Mouse (Mus musculus) gastrocnemius, postnatal 25 days (tissue): ENCODE results near the gene Sned1. TPM values are rescaled to one million over a fixed set of nuclear protein-coding genes. Genes with fewer than 3 reads are reported as not detected.
"Not testable (repeated sequence)": the region's sequence is repeated elsewhere in the genome, so short reads cannot be mapped to it uniquely, and the experiment has no call there.

ENCODE experiments used
- DNase-seq: peaks from one replicate; pipeline ENCODE4 v3.0.0; 2022
- long read RNA-seq, 2 experiments: library from polyadenylated mRNA; stranded (forward); transcript quantifications; one replicate each; pipeline ENCODE4 v2.0.0; 2021
- total RNA-seq, 2 experiments: library from RNA; stranded (reverse); gene quantifications; 1 replicate in 1 of 2; 2 replicates in 1 of 2; pipeline ENCODE4 v1.2.3; 2021

The Sned1 gene
- total RNA-seq, result 1 to 10 TPM; 4.6 to 8.0 TPM
- long read RNA-seq, experiment 1, full-length matches to known transcripts, result 1 of 1 reads
- long read RNA-seq, experiment 1, partial matches to known transcripts, result 0 of 1 reads
- long read RNA-seq, experiment 1, other reads (novel, unspliced or antisense), result 0 of 1 reads
- long read RNA-seq, experiment 2, partial matches to known transcripts, result 0 of 1 reads
- long read RNA-seq, experiment 2, other reads (novel, unspliced or antisense), result 1 of 1 reads

DNA sequence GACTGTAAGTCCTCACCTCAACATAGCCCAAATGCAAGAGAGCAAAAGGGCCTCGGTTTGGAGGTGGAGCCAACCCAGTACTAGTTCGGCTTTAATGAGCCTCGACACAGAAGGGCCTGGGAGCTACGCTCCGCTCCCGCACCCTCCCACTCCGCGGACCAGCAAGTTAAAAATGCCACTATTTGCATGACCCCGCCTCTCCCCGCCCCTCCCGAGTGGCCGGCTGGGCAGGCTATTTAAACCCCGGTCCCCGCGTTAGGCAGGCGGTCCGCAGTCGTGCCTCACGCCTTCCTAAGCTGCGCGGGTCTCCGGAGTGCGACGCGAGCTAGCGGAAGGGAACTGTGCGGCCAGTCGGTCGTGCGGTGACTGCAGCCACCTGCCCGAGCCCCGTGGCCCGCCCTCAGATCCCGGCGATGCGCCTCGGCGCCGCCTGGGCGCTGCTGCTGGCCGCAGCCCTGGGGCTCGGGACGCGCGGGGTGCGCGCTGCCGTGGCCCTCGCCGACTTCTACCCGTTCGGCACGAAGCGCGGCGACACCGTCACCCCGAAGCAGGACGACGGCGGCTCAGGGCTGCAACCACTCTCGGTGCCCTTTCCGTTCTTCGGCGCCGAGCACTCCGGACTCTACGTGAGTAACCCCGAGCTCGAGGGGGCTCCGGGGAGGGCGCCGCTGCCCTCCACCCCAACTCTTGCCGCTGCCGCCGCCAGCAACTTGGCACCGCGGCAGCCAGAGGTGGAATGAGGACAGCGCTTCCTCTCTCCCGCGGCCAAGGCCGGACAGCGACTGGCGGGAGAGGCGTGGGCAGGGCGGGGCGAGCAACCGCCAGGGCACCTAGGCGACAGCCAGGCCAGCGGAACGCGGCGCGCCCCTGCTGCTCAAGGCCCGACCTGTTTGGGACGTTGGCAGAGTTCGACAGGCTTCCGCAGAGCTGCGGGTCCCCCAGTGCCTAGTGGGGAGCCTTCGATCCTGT, at the start of gene Sned1:
Gene Sned1, plus strand, starts transcription at position 266 of the 969 bp plus-strand sequence.
- DNase-seq, result peak; percentile 93

DNA sequence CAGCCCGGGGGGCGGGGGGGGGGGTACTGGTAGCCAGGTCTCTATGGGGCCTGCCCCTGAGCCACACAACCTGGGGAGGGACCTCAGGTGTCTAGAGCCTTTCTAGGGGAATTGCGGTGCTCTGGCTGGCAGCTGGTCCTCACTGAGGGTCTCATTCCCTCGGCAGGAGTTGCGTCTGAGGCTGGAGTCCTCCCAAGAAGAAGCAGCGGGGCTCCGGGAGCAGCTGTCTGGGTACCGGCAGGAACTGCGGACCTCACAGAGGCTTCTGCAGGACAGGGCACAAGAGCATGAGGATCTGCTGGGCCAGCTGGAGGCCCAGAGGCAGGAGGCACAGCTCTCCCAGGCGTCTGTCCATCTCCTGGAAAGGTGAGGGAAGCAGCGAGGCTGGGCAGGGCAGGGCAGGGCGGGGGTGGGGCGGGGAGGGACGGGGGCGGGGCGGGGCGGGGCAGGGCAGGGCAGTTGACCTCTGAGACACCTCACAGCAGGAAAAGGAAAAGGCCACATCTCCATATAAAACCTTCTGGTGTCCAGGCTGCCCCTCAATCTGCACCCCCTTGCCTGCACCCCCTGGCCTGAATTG, 44.8 kb upstream of the Sned1 start:
- no peak for DNase-seq

DNA sequence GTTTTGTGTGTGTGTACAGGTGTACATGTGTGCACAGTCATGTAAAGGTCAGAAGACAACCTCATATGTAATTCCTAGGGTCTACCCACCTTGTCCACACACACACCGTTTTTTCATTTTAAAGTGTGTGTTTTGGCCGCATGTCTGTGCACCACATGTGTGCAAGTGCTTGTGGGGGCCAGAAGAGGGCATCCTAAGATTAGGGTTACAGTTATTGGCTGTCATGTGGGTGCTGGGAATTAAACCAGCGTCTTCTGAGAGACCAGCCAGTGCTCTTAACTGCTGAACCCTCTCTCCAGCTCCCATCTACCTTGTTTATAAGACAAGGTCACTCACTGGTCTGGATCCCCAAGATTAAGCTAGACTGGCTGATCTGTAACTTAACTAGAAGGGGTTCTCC, 40.7 kb upstream of the Sned1 start:
- no peak for DNase-seq

DNA sequence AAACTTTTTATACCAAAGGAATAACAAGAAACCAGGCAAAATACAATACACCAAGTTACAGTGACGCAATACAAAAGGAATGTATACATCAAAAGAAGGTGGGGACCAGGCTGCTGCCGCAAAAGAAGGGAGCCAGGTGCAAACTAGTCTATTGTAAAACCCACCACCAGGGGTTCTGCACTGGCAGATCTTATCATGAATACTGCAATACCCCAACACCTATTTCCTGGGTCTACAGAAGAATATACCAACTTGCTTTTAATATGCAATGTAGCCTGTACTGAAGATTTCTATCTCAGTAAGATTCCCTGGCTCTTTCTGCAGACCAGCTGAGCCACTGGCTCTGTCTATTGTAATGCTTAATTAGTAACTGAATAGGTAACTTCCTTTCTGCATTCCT, 38.2 kb upstream of the Sned1 start:
- DNase-seq, result not testable (repeated sequence)

DNA sequence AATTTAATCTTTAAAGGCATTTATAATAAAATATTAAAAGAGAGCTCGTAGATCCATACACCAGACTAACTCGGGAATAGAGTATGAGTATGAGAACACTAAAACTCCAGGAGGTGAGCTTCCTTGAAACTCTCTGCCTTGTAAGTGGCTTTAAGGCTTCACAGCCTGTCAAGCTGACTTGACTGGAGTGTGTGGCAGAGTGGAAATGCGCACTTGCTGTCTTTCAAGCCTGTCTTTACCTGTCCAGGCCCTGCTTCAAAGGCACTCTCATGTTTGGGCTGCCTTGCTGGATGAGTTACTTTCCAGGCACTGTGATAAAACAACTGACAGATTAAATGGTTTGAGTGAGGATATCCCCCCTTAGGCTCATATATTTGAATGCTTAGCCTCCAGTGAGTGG, 37.7 kb upstream of the Sned1 start:
- DNase-seq, result no peak

DNA sequence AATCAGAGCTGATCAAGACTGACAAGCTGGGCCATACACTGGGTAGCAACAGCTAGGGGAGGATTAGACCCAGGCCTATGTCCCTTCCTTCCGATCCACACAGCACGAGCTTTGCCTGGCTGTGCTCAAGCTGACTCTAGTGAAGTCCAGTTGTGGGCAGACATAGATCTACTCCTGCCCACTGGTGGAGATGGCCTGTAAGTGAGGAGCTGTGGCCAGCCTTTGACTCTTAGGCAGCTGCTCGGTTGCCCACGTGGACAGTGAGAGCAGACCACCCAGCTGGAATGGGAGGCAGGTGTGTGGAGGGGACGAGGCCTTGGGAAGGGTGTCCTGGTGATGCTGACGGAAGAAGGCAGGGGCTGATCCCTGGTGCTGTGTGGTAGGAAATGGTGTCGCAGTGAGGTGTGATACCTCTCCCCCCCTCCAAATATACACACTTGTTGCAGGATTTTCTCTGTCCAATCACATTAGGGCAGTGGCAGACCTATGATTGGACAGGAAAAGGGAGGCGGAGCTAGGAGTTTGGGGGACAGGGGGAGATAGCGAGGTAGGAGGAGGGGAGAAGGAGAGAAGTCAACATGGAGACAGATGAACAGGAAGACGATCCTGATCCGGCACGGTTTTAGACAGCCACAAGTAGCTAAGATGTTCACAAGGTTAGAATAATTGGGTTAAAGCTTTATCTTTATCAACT, 29.2 kb upstream of the Sned1 start:
- no peak for DNase-seq

DNA sequence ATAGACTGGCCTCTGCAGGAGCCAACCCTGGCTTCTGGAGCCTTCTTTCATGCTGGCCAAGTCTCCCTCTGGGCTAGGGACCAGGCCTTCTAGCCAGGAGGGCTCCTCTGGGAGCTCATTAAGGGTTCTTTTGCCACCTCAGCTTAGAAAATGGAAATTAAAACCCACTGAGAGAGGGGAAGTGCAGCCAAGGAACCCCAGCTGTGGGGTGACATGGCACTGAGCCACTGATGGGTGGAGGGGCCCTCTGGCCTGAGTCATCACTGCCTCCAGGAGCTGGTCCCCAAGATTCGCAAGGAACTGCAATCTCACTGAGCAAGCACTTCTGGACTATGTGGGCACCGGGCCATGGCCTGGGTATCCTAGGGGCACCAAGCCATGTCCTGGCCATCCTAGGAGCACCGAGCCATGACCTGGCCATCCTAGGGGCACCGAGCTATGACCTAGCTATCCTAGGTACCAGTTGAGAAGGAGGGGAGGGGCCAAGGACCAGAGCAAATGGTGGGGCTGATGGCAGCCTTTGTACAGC, 28.0 kb upstream of the Sned1 start:
- no peak for DNase-seq

DNA sequence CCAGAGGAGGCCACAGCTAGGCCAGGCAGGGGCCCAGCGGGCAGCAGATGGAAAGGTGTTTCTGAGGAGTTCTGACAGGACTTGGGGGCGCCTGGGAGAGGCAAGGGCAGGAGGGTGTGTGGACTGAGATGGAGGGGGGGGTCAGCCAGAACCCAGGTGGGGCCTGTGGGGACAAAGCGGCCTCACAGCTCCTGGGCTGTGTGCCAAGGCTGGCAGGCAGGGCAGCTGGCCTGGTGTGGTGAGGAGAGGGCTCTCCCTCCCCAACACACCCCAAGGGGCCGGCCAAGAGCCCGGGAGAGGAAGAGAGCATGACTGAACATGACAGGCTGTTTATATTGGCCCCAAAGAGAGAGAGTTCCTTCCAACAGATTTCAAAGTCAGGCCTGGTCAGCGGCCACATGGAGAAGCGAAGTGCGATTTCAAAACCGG, 25.4 kb upstream of the Sned1 start:
- peak; percentile 67 for DNase-seq

DNA sequence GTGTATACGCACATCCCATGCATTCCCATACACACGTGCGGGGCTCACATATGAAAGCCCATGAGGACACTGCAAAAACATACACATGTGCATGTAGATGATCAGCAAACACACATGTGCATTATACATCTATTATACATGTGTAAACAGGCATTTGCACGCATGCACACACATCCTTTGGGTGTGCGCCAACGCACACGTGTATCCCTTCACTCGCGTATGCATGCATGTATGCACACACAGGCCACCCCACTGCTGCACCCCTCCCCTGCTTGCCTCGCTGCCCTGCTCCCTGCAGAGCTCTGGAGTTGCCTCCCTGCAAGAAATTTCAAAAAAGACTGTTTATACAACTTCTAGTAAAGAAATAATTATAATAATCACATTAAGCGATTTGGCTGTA, 24.6 kb upstream of the Sned1 start:
- DNase-seq, result no peak

DNA sequence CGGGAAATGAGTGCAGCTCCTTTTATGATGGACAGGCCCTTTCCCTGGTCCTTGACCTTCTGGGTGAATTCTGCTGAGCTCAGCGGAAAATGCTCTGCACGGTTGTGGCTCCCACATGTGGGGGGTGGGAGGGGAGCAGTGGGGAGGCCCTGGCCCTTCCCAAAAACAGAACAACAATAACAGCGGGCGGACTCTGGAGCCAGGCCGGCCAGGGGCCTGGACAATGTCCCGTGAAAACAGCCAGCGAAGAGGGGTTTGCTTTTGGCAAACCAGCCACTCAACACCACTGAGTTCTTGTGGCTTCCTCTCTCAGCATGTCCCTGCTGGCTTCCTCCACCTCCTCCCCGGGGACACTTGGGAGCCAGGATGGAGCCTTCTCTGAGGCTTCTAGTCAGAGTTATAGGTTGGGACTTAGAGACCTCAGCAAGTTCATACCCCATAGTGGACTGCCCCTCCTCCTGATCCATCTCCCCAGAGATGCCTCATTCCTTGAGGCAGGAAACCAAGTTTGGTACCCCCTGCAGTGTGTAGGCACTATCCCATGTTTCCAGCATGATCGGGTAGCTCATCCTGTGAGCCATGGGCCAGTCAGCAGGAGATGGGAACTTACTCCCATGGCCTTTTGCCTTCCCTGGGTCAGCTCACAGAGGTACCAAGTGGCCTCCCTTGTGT, 24.0 kb upstream of the Sned1 start:
- DNase-seq, result peak; percentile 50

DNA sequence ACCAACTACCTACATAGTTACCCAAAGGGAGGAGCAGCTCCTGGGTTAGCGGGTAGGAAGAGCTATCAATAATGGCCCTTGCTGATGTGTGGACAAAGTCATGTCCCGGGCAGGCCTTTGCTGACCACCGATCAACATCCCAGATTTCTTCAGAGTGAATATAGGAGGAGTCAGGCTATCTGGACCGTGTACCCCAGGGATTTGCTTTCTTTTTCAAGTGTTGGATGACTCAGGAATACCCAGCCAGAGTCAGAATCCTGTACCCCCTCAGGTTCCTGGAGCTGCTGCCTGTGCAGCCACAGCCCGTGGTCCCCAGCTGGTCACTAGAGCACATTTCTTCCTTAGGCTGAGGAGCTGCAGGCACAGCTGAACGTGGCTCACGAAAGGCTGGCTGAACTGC, 23.2 kb upstream of the Sned1 start:
- no peak for DNase-seq

DNA sequence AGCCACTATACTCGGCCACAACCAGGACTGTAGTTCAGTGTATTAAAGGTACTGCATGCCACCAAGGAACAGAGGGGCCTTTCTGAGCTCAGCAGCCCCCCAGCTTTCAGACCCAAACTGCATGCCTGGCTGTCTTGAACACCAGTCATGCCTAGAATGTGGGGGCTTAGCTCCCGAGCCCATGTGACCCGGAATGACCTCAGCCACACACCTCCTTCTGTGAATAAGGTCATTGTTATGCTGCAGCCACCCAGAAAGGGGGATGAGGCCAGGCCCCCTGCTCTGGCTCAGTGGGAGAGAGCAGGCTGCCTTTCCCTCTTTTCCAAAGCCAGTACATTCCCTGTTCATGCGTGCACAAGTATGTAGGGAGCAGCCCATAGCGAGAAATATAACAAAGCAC, 21.0 kb upstream of the Sned1 start:
- DNase-seq, result no peak

DNA sequence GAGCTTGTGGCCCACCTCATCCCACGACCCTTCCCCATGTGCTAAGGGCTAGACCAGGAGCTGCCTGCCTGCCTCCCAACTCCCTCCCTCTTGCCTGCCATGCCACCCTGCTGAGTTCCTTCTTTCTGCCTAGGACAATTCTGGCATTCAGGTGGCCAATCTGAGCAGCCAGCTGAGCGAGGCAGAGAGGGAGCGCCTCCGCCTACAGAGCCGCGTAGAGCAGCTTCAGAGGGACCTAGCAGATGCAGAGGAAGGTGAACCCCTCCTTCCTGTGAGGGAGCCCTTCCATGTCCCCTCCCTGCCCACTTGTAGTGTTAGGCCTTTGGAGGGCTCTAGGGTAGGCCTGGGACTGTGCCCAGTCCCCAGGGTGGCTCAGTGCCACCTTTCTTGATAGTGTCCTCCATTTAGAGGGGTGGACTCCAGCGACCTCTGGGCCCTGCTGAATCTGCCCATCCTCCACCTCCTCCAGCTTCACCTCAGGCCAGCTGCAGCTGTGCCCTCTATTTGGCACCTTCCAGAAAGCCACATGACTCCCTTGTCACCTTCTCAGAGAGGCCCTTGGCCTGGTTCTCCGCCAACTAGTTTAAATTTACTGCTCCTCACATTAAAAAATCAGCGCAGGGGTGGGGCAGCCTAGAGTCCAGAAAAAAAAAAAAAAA, 18.7 kb upstream of the Sned1 start:
- no peak for DNase-seq

DNA sequence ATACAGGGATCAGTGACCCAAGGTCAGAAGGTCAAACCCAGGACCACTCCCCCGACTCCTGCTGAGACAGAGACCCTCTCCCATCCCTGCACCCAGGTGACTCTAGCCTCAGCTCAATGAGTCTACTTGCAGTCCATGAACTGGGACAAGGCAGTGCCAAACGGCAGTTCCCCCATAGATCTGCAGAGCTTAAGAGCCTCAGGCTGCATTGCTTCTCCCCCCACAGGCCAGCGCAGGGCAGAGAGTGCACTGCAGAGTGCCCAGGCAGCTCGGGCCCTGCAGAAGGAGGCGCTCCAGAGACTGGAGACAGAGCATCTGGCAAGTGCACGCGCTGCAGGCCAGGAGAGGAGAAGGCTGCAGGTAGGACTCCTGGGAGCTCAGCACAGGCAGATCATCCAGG, 18.1 kb upstream of the Sned1 start:
- DNase-seq, result no peak

DNA sequence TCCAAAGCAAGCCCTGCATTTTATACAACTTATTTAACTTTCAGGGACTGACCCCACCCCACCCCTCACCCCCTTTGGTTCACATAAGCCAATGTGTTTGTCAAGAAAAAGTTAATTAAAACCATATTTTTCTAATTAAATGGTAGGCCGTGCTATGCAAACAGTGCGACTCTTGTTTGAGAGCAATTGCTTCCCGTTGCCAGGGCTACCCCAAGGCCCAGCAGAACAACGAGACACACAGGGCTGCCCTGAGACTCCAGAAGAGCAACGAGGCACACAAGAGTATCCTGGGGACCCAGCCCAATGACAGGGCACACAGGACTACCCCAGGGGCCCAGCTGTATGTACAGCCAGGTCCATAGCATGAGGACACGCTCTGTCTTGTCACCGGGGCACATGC, 14.9 kb upstream of the Sned1 start:
- no peak for DNase-seq

DNA sequence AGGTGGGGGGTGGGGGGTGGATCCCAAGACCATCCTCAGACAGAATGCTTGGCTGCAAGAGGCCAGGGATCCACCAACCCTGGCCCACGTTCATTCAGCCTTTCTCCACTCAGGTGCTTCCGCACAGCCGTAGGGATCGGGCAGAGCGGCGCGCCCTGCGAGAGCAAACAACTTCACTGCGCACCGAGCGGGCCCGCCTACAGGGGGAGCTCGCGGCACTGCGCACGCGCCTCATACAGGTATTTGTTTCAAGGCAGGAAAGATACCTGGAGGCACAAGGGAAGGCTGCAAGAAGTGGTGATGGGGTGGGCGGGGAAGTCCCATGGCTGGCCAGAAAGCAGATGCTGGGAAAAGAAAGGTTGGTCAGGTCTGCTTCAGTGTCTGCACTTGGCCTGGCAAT, 11.7 kb upstream of the Sned1 start:
- DNase-seq, result no peak

DNA sequence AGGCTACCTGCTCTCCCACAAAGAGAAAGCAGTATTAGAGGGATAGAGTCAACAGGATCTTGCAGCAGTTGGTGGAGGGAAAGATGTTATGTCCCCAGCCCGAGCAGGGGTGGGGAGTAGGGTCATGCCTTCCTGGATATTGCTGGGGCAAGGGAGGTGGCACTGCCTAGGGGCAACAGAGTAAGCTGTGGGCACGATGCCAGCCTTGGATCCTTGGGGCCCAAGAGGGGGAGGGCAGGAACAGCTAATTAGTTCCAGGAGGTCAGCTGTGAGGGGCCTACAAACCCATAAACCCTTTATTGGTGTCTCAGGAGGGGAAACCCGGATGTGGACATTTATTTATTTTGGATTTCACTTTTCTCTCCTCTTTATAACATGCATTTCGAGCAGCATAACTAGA, 10.4 kb upstream of the Sned1 start:
- DNase-seq, result no peak

DNA sequence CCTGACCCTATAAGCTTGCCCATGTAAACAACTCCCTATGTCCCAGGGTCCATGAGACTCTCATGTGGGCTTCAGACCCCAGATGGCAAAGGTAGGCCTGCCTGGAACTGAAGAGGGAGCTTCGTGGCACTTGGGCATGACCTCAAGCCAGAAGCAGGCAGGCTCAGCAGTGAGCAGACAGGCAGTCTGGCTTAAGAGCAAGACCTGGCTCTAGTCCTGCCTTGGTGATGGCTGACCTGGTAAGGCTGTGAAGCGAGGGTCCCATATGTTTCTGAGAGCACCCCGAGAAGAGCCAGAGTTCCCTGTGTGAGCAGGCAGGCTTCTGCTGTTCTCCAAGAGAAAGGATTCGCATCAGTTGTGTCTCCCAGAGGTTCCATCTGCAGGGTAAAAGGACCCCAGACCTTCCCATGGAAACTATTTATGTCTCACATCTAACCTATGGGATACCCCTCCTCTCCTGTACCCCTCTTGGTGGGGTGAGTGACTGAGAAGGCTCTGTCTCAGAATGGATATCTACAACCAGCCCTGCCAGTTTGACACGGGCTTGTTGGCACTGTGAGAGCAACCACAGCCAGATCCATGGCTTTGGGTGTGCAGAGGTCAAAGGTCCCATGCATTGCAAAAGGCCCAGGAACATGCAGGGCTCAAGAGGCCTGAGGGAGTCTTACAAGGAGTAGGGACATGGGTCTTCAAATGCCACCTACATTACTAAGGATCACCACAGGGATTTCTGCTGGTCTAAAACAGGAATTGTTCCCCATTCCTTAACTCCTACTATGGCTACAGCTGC, 9.7 kb upstream of the Sned1 start:
- DNase-seq, result no peak

DNA sequence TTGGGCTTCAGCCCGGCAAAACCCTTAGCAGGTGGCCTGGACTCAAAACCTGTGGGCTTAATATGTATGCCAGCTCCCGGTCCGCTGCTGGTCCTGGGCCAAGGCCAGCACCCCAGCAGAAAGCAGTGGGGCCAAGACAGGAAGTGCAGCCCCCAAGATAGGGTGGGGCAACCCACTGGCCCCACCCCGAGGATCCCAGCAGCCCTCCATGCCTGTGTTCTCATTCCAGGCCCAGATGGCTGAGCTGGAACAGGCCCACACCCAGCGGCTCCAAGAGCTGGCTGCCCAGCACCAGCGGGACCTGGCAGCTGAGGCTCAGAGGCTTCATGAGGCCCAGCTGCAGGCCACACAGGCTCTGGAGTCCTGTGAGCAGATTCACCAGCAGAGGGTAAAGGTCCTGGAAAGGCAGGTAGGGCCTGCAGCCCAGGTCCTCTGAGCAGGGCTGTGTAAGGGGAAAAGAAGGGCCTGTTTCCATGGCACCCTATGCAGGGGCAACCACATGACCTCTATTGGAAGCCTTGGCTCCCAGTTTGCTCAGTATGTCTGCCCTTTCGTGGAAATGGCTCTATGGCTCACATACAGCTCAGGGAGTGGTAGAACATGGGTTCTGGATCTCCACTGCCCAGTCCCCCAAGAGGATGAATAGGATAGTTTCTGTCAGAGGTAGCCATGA, 8.2 kb upstream of the Sned1 start:
- DNase-seq, result peak; percentile 71

DNA sequence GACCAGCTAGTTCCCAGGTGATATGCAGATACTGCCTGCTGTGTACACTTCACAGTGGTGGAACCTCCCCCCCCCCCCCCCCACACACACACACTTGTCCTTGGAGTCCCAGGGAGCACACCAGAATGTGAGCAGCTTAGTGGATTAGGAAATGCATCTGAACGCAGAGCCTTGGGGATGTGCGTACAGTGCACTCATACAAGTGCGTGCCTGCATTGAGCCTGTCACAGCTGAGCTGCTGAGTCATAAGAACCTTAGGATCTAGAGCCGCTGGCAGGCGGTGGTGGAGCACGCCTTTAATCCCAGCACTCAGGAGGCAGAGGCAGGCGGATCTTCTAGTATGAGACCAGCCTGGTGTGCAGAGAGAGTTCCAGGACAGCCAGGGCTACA, 7.7 kb upstream of the Sned1 start:
- no peak for DNase-seq
